Mouse (Mus musculus) cerebellum, adult 11-12 months (tissue): ENCODE measurements around the gene Tbpl1.

Source experiments
- DNase-seq: peaks from one replicate; pipeline ENCODE4 v3.0.0; 2022

Tbpl1 gene

GRCm38 (mm10) chr10:22708190-22708843, 23.4 kb downstream of the Tbpl1 start:
- DNase-seq = no peak

GRCm38 (mm10) chr10:22703844-22704243, 27.9 kb downstream of the Tbpl1 start:
- DNase-seq = no peak

- peak; percentile 69 for DNase-seq
Observed at GRCm38 (mm10) chr10:22701485-22702315, 30.0 kb downstream of the Tbpl1 start.

GRCm38 (mm10) chr10:22700773-22701172, 31.0 kb downstream of the Tbpl1 start:
- DNase-seq = no peak

GRCm38 (mm10) chr10:22699487-22700335, 32.0 kb downstream of the Tbpl1 start:
- DNase-seq = peak; percentile 55

- DNase-seq = no peak
Observed at GRCm38 (mm10) chr10:22698158-22698953, 33.4 kb downstream of the Tbpl1 start.

GRCm38 (mm10) chr10:22696864-22697263, 34.9 kb downstream of the Tbpl1 start:
- DNase-seq = no peak

GRCm38 (mm10) chr10:22696236-22696635, 35.5 kb downstream of the Tbpl1 start:
- DNase-seq = no peak

GRCm38 (mm10) chr10:22675848-22676630, 55.7 kb downstream of the Tbpl1 start:
- DNase-seq = peak; percentile 50

GRCm38 (mm10) chr10:22674176-22674575, 57.6 kb downstream of the Tbpl1 start:
- no peak for DNase-seq

- DNase-seq = no peak
Observed at GRCm38 (mm10) chr10:22668509-22668908, 63.2 kb downstream of the Tbpl1 start.

GRCm38 (mm10) chr10:22660286-22661000, 71.3 kb downstream of the Tbpl1 start:
- peak; percentile 64 for DNase-seq

- no peak for DNase-seq
Observed at GRCm38 (mm10) chr10:22659386-22659725, 72.4 kb downstream of the Tbpl1 start.

- no peak for DNase-seq
Observed at GRCm38 (mm10) chr10:22658534-22659385, 73.0 kb downstream of the Tbpl1 start.
